Mouse (Mus musculus) CH12.LX (cell line): ENCODE results near the gene Sema3g. TPM values are rescaled to one million over a fixed set of nuclear protein-coding genes. Genes with fewer than 3 reads are reported as not detected.
A peak's percentile ranks its signal among the peaks of the same experiment; 100 is the strongest.

Experiments used
- DNase-seq: peaks from one replicate; pipeline ENCODE4 v3.0.0-alpha.2; 2013; ENCODE audit errors: extremely low read depth
- H3K27ac ChIP-seq: 2 replicates; pipeline ENCODE4 v1.5.1; 2012; ENCODE audit warnings: low read depth, mild to moderate bottlenecking, control low read depth, moderate library complexity; ENCODE audit not compliant: insufficient read depth
- H3K27me3 ChIP-seq: replicated peaks from 2 replicates; pipeline ENCODE3; 2012; ENCODE audit warnings: inconsistent platforms
- H3K36me3 ChIP-seq, 2 experiments: replicated peaks in 1 of 2; 2 replicates each; pipeline versions ENCODE3 to v1.6.1; 2012; ENCODE audit warnings: inconsistent platforms in 1 of 2, low read length in 1 of 2, mild to moderate bottlenecking in 1 of 2, mixed read lengths in 1 of 2, moderate library complexity in 1 of 2; ENCODE audit not compliant: control insufficient read depth in 1 of 2, insufficient read depth in 1 of 2
- H3K4me1 ChIP-seq, 2 experiments: 2 replicates each; pipeline ENCODE4 v1.6.1; 2012; ENCODE audit warnings: inconsistent platforms in 1 of 2, moderate library complexity in 1 of 2; ENCODE audit not compliant: insufficient read depth in 2 of 2, control insufficient read depth in 1 of 2
- H3K4me2 ChIP-seq: 2 replicates; pipeline ENCODE4 v1.6.1; 2012; ENCODE audit warnings: low read depth, mild to moderate bottlenecking, control low read depth; ENCODE audit not compliant: poor library complexity, insufficient read depth, severe bottlenecking
- H3K4me3 ChIP-seq, 3 experiments: fragments of 150-350 bp in 1 of 3; sonication (generic) in 1 of 3; replicated peaks in 1 of 3; 2 replicates each; pipeline versions ENCODE3 to v1.5.1; 2011 to 2012; ENCODE audit warnings: low read depth in 2 of 3, low read length in 2 of 3, mild to moderate bottlenecking in 2 of 3, moderate library complexity in 2 of 3, control low read depth in 1 of 3, improper control_type of control experiment in 1 of 3, inconsistent platforms in 1 of 3, mixed read lengths in 1 of 3; ENCODE audit not compliant: poor library complexity in 1 of 3
- H3K79me2 ChIP-seq: replicated peaks from 2 replicates; pipeline ENCODE4 v1.6.1; 2012; ENCODE audit warnings: mild to moderate bottlenecking, moderate library complexity; ENCODE audit not compliant: control insufficient read depth, poor library complexity, insufficient read depth, severe bottlenecking; ENCODE audit errors: extremely low read depth
- H3K9ac ChIP-seq: 2 replicates; pipeline ENCODE4 v1.6.1; 2012; ENCODE audit warnings: low read depth, mild to moderate bottlenecking, control low read depth, moderate library complexity; ENCODE audit not compliant: insufficient read depth
- H3K9me3 ChIP-seq: replicated peaks from 2 replicates; pipeline ENCODE3; 2012; ENCODE audit warnings: low read length, inconsistent platforms, mixed read lengths
- CHD1 ChIP-seq: IDR thresholded peaks from 2 replicates; pipeline ENCODE4 v1.6.1; 2012; ENCODE audit warnings: low read depth, low read length, improper control_type of control experiment, inconsistent platforms
- CTCF ChIP-seq, 2 experiments: IDR thresholded peaks in 1 of 2; conservative IDR thresholded peaks in 1 of 2; 2 replicates each; pipeline ENCODE4 v1.5.1; 2011 to 2012; ENCODE audit warnings: low read depth in 2 of 2, low read length in 2 of 2, improper control_type of control experiment in 1 of 2, inconsistent platforms in 1 of 2, mild to moderate bottlenecking in 1 of 2, moderate library complexity in 1 of 2
- E2F4 ChIP-seq: IDR thresholded peaks from 2 replicates; pipeline ENCODE4 v1.6.1; 2011; ENCODE audit warnings: low read depth, low read length, improper control_type of control experiment; ENCODE audit not compliant: insufficient replicate concordance
- EP300 ChIP-seq: IDR thresholded peaks from 2 replicates; pipeline ENCODE4 v1.6.1; 2011; ENCODE audit warnings: low read length, improper control_type of control experiment
- ETS1 ChIP-seq: conservative IDR thresholded peaks from 2 replicates; pipeline ENCODE4 v1.6.1; 2012; ENCODE audit warnings: low read depth, mild to moderate bottlenecking, inconsistent platforms, low read length, improper control_type of control experiment, moderate library complexity
- IRF4 ChIP-seq: IDR thresholded peaks from 2 replicates; pipeline ENCODE4 v1.6.1; 2014; ENCODE audit warnings: low read depth, mild to moderate bottlenecking, inconsistent platforms, low read length, improper control_type of control experiment
- MAX ChIP-seq: IDR thresholded peaks from 2 replicates; pipeline ENCODE4 v1.6.1; 2011; ENCODE audit warnings: low read length, improper control_type of control experiment
- MYC ChIP-seq: IDR thresholded peaks from 2 replicates; pipeline ENCODE4 v1.6.1; 2011; ENCODE audit warnings: low read depth, mild to moderate bottlenecking, improper control_type of control experiment, low read length
- NELFE ChIP-seq: IDR thresholded peaks from 2 replicates; pipeline ENCODE4 v1.6.1; 2011; ENCODE audit warnings: low read depth, low read length, improper control_type of control experiment
- NRF1 ChIP-seq: IDR thresholded peaks from 2 replicates; pipeline ENCODE4 v1.6.1; 2014; ENCODE audit warnings: low read depth, mild to moderate bottlenecking, inconsistent platforms, low read length, improper control_type of control experiment, moderate library complexity
- PAX5 ChIP-seq: IDR thresholded peaks from 2 replicates; pipeline ENCODE4 v1.6.1; 2012; ENCODE audit warnings: low read length, inconsistent platforms, mixed read lengths
- POLR2A ChIP-seq: IDR thresholded peaks from 2 replicates; pipeline ENCODE4 v1.6.1; 2011; ENCODE audit warnings: low read depth, mild to moderate bottlenecking, improper control_type of control experiment, low read length
- SMC3 ChIP-seq: IDR thresholded peaks from 2 replicates; pipeline ENCODE4 v1.6.1; 2011; ENCODE audit warnings: low read depth, low read length, improper control_type of control experiment
- UBTF ChIP-seq: IDR thresholded peaks from 2 replicates; pipeline ENCODE4 v1.6.1; 2012; ENCODE audit warnings: low read depth, mild to moderate bottlenecking, inconsistent platforms, low read length, improper control_type of control experiment, moderate library complexity
- ZC3H11A ChIP-seq: IDR thresholded peaks from 2 replicates; pipeline ENCODE4 v1.6.1; 2012; ENCODE audit warnings: low read depth, mild to moderate bottlenecking, inconsistent platforms, low read length, improper control_type of control experiment
- ZKSCAN1 ChIP-seq: IDR thresholded peaks from 2 replicates; pipeline ENCODE4 v1.6.1; 2012; ENCODE audit warnings: low read depth, inconsistent platforms, low read length, improper control_type of control experiment, borderline replicate concordance
- ZMIZ1 ChIP-seq: IDR thresholded peaks from 2 replicates; pipeline ENCODE4 v1.6.1; 2012; ENCODE audit warnings: low read depth, mild to moderate bottlenecking, inconsistent platforms, low read length, improper control_type of control experiment
- dilution Hi-C: fragments of 300-500 bp; cut with MboI; formaldehyde crosslinking; loops from 2 replicates; pipeline ENCODE4 v1.14.3; 2020; ENCODE audit warnings: low sequenced_read_pairs; ENCODE audit not compliant: extremely low pct_unique_long_range_greater_than_20kb, extremely low pct_ligation_motif_present
- in situ Hi-C: fragments of 300-500 bp; cut with MboI; formaldehyde crosslinking; loops from 3 replicates; pipeline ENCODE4 v1.14.3; 2019; ENCODE audit warnings: low sequenced_read_pairs, low pct_ligation_motif_present, low pct_unique_long_range_greater_than_20kb, mixed read lengths
- polyA plus RNA-seq: library from polyadenylated mRNA; unstranded; fragments of >175 nt; gene quantifications from 2 replicates; pipeline ENCODE4 v1.2.1, GENCODE M21; 2012; ENCODE audit warnings: low read depth; ENCODE audit not compliant: insufficient read length
- total RNA-seq, 2 experiments: library from RNA; depleted of rRNA; stranded (reverse); fragments of 300-350 nt in 1 of 2; fragments of >200 nt in 1 of 2; gene quantifications; 2 replicates each; pipeline ENCODE4 v1.2.3; 2012 to 2014

Gene Sema3g
- total and polyA plus RNA-seq, 3 experiments = 0.36 to 1.1 (median 0.94) TPM

- Histone ChIP-seq H3K27ac (no peak within 1 kb of the TSS), H3K4me3 (peak within 1 kb of the TSS; percentile 61 to 79 (median 63)), H3K79me2 (peaks cover 26% of the 10 kb centered on the region), H3K27me3 (peaks cover 12% of the 10 kb centered on the region), H3K4me1 (peaks cover 5 to 24% of the 10 kb centered on the region in 2 experiments; a peak in 3 of 4 replicates), H3K36me3 (peaks cover 10 to 18% of the 10 kb centered on the region in 2 experiments), H3K4me2 (peak within 1 kb of the TSS; percentile 57; the same call in 1 of the 2 replicates), H3K9ac (peak within 1 kb of the TSS; percentile 29; the same call in 1 of the 2 replicates), H3K9me3 (no peaks in the 10 kb centered on the region)
- dilution Hi-C loops (no loop called here), in situ Hi-C loops (no loop called here)
- no peak for DNase-seq
- no peak for TF ChIP-seq ZMIZ1
Observed at GRCm38 (mm10) chr14:31208084-31208483, 9.6 kb upstream of the Sema3g start, which contains the start of gene Tnnc1. TSS of gene Tnnc1 (plus strand) at chr14:31208312.

GRCm38 (mm10) chr14:31209133-31209557, 8.5 kb upstream of the Sema3g start:
- H3K4me2 ChIP-seq = no peak overlapping the region
- H3K4me3 ChIP-seq = no peak overlapping the region
- no peak for TF ChIP-seq CHD1
- no peak for TF ChIP-seq MYC
- no peak for TF ChIP-seq ZKSCAN1
- TF ChIP-seq NELFE = no peak
- TF ChIP-seq NRF1 = no peak
- TF ChIP-seq ETS1 = no peak
- no peak for TF ChIP-seq IRF4
- TF ChIP-seq POLR2A = no peak
- TF ChIP-seq PAX5 = no peak
- TF ChIP-seq EP300 = no peak
- no peak for TF ChIP-seq CTCF (conservative IDR thresholded peaks at IDR 0.05 in 1 of 2, IDR thresholded peaks at IDR 0.05 in 1 of 2; ENCODE audit: low read depth in 2 of 2, low read length in 2 of 2)
- TF ChIP-seq UBTF = no peak
- no peak for TF ChIP-seq E2F4
- no peak for TF ChIP-seq MAX
- no peak for TF ChIP-seq ZC3H11A
- TF ChIP-seq SMC3 = no peak
- TF ChIP-seq, all 38 proteins: peak for 0
- H3K4me1 ChIP-seq = peaks cover 5 to 20% of the 10 kb centered on the region in 2 experiments; a peak in 3 of 4 replicates
- dilution Hi-C loops (no loop called here), in situ Hi-C loops (no loop called here)
- DNase-seq = no peak
- H3K9me3 ChIP-seq = no peaks in the 10 kb centered on the region
- peaks cover 2 to 8% of the 10 kb centered on the region in 2 experiments for H3K36me3 ChIP-seq
- no peak overlapping the region for H3K9ac ChIP-seq
- H3K27ac ChIP-seq = no peak overlapping the region
- peaks cover 23% of the 10 kb centered on the region for H3K79me2 ChIP-seq
- peaks cover 12% of the 10 kb centered on the region for H3K27me3 ChIP-seq
